Mouse (Mus musculus) spleen, embryonic (tissue): ENCODE measurements at regions not wholly inside any gene's neighbourhood (a gene's known extent, or its start where the extent isn't known, plus 50 kb on each side); places are given as distances from the start of the nearest gene placed in this dataset.

Experiments
- CTCF ChIA-PET: fragments of 350-600 bp; sonication (Branson Sonifier 250); formaldehyde crosslinking; loops from one replicate; lab custom pipeline; 2022; lab: Charles Lee

DNA sequence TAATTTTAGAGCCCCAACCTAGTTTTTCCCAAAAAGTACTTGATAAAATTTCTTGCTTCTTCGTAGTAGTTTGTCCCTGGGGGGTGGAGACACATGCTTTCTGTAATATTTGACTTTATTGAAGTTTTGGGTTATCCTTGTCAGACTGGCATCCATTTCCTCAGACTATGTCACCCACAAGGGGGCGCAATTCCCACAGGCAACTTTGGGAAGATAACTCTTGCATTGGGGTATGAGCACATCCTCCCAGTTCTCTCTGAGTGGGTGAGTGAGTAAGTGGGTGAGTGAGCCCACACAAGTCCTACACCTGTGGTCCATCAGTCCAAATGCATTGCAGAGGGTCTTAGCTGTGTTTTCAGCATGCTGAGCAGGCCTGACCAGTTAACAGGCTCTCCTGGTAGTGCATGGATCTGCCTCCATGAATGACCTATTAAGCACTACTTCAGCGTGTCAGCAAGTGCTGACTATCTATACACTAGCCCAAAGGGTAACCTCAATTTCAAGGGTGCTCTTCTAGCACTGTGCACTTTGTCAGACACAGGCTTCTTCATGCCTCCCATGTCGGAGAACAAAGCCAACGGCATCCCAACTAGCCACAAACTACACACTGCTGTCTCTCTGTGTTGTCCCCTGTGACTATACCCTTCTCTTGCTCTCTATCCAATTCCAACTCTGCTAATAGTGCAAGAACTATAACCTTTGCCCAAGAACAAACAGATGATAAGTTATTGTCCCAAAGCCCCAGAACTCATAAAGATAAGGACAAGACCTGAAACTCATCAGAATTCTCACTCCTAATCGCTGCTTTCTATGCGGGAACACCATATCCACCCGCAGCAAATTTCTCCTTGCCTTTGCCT, 275.6 kb upstream of the Tsc22d2 start:
- CTCF ChIA-PET: interaction anchor here (0.6 kb wide), 1 partner anchor 291 kb away, joined by 3 read pairs; no protein-coding TSS in a partner anchor

DNA sequence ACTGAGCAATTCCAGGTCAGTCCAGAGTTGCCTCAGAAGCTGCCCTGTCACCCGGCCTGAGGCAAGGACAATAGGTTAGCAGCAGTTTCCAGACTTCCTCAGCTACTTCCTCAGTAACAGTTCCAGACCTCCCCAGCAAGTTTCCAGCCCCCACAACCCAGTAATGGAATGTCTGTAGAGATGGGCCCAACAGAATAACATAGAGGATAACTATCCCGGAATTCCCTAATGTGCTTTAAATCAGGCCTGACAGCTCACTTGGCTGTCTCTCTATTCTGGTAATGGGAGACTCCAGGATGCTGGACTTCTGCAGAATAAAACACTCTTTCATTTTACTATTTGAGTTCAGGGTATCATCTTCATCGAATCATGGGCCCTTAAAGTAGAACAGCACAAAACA, 268.4 kb upstream of the Tsc22d2 start:
- CTCF ChIA-PET: no interaction called here

DNA sequence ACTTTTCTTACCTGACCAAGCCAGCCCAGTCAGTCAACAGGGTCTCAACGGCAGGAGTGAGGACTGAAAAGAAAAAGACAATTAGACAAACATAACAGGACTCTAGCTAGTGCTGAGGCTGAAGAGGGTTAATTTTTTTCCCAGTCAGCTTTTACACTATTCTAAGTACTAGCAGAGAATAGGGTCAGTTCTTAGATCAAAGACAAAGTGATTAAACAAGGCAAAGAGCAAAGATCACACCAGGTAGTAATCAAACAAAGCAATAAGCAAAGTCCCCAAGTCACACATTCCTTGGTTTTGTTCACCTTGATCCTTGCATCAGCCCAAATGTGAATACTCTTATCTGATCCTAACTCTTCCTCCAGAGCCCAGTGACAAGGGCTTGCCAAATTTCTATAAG, 267.8 kb upstream of the Tsc22d2 start:
- CTCF ChIA-PET: no interaction called here

DNA sequence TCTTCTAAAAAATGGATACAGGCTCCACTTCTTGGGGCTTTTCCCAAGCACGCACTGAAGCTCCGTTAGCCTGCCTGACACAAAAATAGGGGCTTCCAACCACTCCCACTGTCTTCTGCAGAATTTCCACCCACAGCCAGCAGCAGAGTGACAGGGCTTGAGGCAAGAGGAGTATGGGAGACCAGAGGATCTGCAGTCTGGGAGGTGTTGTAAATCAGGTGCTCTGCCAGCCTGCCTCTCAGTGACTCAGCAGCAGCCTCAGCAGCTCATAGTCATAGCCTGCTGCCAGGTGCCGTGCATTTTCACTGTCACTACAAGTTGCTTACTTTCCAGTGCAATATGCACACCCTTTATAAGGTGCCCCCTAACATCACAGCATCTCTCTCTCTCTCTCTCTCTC, 261.4 kb upstream of the Tsc22d2 start:
- CTCF ChIA-PET: no interaction called here

DNA sequence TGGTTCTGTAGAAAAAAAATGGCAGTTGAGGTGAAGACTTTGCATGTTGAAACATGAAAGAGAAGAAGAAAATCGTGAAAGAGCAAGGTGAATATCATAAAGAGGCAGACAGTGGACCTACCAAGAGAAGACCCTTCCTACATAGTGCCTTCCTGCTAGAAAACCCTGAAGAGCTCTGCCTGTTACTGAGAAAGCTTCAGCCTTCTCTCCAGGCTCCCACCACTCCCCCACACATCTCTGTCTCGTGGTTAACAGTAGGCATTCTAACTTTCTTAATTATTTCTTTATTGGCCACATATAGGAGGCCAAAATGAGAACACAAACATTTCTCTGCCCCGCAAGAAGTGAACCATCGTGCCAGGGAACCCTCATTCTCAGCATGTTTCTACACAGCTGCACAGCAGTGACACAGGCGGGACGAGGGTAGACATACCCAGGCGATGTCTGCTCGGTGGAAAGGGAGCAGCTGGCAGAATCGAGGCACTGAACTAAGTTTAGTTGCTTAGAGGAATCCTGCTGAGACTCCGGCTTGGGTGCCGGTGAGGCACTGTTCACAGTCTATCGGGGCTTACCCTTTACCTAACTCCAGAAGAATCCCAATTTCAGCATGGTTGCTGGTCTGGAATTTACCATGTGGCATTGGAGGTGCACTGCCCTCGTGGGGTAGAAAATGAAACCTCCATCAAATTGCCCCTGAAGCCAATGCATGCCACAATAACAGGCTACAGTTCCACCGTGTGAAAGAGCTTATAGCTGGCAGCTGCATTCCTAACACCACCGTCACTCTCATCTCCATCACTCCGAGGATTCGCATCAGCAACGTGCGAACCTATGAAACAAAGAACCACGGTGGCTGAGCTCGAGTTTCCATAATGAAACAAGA, 260.4 kb upstream of the Tsc22d2 start:
- CTCF ChIA-PET: interaction anchor here (0.5 kb wide), 1 partner anchor 411 kb away, joined by 29 read pairs; no protein-coding TSS in a partner anchor

DNA sequence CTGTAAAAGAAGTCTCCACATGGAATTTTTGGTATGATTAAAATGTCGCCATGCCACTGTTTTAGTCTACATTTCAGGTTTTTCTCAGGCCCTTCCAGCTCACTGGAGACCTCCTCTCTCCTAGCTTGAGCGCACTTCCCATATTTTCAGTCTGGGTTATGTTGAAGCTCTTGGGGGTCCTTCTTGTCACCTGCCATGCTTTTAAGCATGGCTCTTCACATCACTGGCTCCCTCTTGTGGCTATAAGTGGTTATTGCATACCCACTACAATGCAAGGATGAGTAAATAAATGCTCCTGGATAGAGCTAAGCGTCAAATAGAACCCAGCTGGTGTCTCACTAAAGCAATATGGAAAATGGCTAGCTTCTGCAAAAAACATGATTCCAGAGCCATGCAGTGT, 255.1 kb upstream of the Tsc22d2 start:
- CTCF ChIA-PET: interaction anchor here (1.2 kb wide), 1 partner anchor 257 kb away, joined by 3 read pairs; no protein-coding TSS in a partner anchor

DNA sequence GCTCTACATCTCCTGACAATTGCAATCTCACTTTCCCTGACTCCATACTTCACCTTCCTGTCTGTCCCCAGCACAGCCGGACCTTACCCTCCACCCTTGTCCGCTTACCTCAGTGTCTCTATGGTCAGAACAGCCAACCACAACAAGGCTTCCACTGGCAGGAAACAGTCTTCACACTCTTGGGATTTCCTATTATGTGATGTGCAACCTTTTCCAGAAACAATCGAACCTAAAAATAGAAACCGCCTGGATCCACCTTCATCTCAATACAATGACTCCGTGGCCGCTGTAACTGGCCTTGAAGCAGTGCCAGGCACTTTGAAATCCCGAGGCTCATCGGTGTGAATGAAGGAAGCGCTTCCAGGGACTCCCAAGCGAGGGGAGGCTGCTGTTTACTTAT, 252.3 kb upstream of the Tsc22d2 start:
- CTCF ChIA-PET: no interaction called here

DNA sequence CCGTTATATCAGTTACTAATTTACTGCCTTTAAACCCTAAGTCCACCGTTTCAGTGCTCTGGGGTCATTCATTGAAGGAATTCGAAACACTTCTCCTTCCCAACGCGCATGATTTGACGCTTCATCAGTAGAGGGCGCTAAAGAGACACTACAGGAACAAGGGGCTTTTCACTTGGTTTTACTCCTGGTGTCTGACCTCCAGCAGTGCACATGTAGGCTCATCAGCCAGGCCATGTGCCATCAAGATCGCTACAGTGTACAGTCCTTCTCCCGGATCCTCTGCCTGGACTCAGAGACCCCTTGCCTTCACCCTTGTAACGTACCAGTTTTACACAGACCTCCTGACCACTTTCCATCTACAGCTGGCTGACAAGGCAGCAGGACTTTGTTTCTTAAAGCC, 250.7 kb upstream of the Tsc22d2 start:
- CTCF ChIA-PET: no interaction called here

DNA sequence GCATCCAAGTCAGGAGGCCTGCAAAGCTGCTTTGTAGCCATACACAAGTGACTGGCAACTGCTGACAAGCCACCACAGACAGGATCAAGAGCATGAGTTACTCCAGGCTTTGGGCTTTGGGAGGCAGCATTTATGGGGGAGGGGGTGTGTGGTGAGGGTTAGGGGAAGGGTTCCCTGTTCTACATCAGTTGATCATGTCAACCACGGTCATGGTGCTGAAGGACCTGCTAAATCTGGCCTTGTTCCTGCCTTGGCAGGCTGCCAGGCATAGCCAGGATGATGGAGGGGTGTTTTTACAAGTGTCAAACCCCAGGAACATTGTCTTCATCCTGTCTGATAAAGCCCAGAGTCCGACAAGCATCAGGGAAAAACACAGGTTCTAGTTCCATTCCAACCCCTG, 247.9 kb upstream of the Tsc22d2 start:
- CTCF ChIA-PET: no interaction called here

DNA sequence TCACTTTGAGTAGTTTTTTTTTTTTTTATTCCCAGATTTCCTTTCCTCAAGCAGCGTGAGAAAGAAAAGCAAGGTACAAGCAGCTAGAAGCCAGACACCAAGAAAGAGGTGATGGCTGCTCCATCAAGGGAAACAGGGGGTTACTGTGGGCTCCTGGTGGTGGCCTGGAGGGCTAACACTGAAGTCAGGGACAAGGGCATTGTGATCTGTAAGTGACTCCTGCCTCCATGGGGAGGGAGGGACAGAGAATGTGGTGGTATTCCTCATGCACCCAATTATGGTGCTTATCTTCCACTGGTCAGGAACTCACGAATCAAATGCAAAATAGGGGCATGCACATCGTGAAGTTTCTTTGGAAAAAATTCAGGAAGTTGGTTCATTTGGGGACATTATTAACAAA, 247.4 kb upstream of the Tsc22d2 start:
- CTCF ChIA-PET: no interaction called here

DNA sequence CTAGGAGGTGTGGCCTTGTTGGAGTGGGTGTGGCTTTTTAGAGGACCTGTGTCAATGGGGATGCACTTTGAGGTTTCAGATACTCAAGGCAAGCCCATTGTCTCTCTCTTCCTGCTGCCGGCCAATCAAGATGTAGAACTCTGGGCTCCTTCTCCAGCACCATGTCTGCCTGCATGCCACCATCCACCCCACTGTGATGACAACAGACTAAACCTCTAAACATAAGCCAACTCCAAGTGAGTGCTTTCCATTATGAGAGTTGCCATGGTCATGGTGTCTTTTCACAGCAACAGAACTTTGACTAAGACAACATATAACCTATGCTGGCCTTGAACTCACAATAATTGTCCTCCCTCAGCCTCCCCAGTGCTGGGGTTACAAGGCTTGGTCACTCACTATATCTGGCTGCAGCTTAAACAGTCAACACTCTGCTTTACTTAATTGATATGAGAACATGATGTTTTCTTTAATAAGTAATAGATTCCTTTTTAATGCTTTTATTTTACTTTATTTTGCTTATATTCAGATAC, 246.7 kb upstream of the Tsc22d2 start:
- CTCF ChIA-PET: no interaction called here

DNA sequence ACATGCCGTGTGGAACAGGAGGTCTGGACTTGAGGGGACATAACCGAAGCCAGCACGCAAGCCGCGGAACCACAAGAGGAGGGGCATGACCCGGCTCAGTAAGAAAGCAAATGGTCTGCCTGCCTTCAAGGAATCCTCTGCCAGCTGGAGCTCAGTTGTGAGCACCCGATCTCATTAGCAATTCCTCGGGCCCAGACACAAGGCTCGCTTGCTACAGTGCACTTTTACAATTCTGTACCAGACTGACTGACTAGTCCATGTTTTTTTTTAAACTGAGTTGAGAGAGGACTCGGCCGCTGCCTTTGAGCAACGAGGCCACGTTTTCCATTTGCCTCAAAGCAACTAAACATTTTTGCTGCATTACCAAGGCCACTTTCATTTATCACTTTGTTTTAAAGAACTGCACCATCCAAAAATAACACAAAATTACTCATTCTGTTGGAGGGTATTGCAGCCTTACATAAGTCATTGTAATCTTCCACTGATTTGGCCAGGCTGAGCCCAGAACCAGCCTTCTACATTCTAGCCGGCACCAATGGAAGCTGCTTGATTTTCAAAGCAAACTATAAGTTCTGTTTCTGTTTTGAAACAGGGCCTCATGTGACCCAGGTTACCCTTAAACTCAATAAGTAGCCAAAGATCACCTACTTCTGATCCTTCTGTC, 245.9 kb upstream of the Tsc22d2 start:
- CTCF ChIA-PET: no interaction called here

DNA sequence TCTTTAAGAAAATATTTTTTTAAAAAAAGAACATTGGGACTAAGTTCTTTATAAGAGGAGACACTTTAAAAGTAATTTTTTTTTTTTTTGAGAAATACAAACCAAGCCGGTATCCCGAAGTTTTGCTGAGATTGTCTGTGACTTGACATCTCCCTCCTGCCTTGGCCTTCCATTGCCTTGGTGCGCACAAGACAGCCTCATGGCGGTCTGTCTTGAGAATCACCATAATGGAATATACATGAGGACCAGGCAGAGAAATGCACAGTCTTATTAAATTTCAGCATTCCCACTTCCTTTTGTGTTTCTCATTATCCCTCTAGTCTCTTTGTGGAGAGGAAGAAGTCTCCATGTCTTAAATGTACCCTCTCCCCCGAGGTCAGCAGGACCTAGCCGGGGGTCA, 244.7 kb upstream of the Tsc22d2 start:
- CTCF ChIA-PET: no interaction called here

DNA sequence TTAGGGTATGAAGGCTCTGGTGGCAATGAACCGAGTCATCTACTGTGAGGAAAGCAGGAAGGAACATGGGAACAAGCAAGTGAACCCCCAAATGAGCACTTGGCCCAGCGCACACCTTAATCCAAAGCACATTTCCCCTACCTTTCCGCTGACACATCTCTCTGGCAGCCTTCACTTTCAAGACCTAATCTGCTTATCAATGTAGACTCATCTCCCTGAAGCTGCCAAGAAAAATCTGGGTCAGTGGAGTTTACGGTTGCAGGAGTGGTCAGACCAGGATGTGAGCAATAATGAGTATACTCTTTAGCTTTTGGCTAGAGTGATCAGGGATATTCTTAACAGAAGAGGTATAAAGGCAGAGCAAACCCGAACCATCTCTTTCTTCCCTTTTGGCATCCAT, 242.4 kb upstream of the Tsc22d2 start:
- CTCF ChIA-PET: no interaction called here

DNA sequence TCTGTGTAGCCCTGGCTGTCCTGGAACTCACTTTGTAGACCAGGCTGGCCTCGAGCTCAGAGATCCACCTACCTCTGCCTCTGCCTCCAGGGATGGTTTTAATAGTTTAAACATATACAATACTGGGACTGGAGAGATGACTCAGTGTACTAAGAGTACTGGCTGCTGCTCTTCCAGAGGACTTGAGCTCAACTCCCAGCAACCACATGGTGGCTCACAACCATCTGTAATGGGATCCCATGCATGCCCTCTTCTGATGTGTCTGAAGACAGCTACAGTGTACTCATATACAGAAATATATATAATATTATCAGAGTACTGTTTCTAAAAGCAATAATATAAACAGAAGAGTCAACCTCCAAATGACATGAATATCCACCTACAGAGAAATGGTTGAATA, 240.7 kb upstream of the Tsc22d2 start:
- CTCF ChIA-PET: no interaction called here

DNA sequence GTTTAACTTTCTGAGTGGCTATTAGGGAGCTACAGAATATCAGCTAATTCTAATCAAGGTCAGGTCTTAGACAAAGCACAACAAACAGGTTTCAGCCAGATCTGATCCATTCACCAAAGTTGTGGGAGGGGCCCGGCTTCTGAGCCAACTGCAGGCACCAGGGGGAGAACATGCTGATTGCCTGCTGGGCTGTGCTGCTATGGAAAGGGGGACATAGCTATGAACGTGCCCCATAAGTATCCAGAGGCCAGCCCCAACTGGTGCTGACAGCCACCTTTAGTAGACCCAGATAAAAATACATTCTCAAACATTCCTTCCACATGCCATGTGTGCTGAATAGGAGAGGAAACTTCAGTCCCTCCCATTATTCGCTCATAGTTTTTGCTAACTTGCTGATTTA, 232.8 kb upstream of the Tsc22d2 start:
- CTCF ChIA-PET: no interaction called here

DNA sequence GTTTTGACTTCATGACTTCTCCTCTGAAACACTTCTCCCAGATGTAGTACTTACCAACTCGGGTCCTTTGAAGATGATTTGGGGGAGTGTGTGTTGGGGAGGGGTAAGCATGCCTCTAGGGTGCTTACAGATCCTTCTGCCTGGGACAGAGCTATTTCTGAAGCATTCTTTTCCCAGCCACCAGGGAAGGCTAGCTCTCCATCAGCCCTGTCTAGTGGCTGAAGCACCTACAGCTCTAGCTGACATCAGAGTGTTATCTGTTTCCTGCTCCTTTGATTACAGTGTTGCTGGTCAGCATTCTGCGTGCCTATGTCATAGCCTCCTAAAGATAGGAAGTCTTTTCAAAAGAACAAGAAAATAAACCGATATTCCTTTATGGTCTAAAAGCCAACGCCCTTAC, 232.2 kb upstream of the Tsc22d2 start:
- CTCF ChIA-PET: no interaction called here

DNA sequence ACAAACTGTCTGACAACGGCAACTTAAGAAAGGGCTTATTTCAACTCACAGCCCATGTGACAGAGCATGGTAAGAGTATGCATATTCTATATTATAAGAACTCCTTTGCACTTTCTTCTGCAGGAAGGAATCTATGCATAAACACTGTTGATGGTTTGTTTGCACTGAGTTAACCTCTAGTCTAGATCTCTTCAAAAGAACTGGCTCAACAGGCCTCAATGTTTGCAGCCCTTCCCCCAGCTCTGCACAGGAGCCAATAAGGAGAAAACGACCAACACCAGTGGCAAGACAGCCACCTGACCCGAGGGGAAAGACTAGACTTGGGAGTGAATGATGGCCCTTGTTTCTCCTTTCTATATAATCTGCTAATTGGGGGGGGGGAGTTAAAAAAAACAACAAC, 231.2 kb upstream of the Tsc22d2 start:
- CTCF ChIA-PET: no interaction called here

DNA sequence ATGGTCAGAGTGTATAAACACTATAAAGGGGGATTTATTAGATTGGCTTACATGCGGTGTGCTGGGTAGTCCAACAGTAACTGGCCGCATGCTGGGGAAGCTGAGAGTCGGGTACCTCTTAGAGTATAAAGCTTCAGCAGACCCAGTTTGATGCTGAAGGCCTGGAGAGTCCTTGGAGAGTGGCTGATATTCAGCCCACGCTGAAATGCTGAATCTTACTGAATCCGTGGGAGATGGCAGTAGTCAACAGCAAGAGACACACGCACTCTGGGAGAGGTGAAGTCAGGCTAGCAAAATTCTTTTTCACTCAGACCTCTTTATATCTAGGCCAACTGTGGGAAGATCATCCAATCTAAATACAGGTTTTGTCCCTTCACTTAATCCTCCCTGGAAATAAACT, 214.1 kb upstream of the Tsc22d2 start:
- CTCF ChIA-PET: no interaction called here

DNA sequence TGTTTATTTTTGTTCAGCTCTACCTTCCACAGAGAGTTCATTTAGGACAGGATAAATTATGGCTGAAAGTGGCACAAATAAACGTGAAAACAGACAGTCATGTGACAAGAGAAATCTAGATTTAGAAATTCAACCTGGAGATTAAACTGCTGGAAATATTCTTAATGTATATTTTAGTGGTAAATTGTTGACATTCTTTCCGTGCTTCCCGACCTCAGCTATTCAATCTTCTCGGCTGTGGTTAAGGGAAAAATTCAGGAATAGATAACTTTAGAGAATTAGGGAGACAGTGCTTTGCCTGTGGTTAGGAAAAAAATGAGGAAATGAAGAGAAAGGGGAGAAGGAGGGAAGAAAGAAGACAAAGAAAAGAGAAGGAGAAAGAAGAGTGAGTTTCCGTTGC, 211.7 kb upstream of the Tsc22d2 start:
- CTCF ChIA-PET: no interaction called here

DNA sequence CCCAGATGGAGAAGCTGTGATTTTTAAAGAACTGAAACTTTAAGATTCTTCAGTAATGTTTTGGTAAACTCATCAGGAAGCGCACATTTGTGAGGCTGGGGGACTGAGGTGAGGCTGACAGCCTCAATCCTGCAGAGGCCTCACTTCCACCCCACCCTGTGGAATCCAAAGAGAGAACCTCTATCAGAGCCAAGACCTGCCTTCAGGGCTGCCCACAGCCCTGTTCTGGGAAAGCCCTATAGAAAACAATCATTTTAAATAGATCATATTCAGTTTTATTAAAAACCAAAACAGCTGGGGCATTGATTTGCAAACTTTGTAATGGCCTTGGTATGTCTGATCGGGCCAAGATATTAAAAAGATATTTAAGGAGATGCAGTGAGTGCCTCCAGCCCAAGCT, 210.7 kb upstream of the Tsc22d2 start:
- CTCF ChIA-PET: no interaction called here

DNA sequence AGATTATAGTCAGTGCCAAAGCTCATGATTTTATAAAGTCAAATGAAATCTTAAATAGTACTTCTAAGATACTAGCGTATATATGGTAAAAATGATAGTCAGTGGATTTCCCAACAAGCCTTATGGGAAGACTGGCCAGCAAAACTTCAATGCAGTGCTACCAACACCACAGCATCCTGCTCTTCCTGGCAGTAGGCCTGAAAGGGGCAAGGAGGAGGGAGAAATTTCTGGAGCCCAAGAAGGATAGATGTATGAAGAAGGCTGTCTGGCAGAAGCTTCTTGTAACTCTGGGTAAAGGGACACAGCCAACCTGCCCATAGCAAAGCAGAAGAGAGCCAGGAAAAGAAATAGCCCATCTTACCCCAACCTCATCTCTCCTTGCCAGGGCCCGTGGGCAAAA, 209.0 kb upstream of the Tsc22d2 start:
- CTCF ChIA-PET: no interaction called here
